Mouse (Mus musculus): ENCODE measurements around the gene Kif5c. TPM values are rescaled to one million over a fixed set of nuclear protein-coding genes. Genes with fewer than 3 reads are reported as not detected.

Gene Kif5c
- total RNA-seq, 2 experiments from 2014 or later: 567 to 594 TPM

DNA sequence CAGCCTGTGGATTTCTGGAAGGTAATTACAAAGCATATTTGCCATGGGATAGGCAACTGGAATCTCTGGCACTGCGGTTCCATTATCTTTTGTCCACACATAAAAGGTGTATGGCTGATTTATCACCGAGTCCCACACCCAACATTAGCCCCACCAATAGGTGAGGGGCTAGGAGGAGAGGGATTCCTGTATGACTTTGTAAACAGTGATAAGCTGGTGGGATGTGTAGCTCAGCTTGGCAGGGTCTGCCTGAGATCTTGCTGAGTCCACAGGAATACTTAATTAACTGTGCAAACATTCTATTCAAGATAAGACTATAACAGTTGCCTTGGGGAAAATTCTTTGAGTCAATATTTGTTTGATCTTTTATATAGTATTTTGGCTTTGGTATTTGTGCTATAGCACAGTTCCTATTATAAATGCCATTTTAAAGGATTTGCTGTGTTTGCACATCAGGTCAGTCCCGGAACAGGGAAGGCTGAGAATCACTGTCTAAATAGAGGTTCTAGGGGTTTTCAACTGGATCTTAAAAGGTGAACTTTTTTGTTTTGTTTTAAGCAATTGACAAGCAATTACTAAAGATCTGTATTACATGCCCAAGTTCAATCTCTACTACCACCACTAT is 196.7 kb downstream of the Kif5c start:
- no peak for DNase-seq (ENCODE audit: extremely low spot score in 1 of 2, low spot score in 2 of 2)
- intact Hi-C loops (cut with DNase I): no loop called here
- Histone ChIP-seq H3K27ac (no peak overlapping the region), H3K4me3 (no peak overlapping the region)
- TF ChIP-seq CTCF (IDR thresholded peaks at IDR 0.05): no peak

DNA sequence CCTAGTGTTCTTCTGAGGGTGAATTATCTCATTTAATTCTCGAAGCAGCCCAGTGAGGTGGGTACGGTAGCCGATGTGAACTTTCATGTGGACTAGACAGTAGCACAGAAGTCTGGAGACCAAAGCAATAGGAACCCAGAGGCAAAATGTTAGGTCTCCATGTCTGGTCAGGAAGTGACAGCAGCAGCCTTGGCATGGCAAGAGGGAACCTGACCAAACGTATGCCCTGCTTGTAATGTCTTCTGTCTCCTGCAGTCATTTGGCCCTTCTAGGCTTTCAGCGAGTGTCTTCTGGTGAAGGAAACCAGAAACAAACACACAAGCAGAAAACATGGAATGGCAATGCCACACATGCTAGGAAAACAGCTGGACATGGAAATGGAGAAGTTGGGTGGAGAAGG is 197.5 kb downstream of the Kif5c start:
- no peak overlapping the region for H3K27ac ChIP-seq
- H3K4me3 ChIP-seq: no peak overlapping the region
- DNase-seq (ENCODE audit: extremely low spot score in 1 of 2, low spot score in 2 of 2): no peak
- intact Hi-C loops (cut with DNase I): no loop called here
- TF ChIP-seq CTCF (IDR thresholded peaks at IDR 0.05): no peak

GRCm38 (mm10) chr2:49817151-49817550 is 198.1 kb downstream of the Kif5c start:
- no peak for TF ChIP-seq CTCF (IDR thresholded peaks at IDR 0.05)
- intact Hi-C loops (cut with DNase I): no loop called here
- DNase-seq (ENCODE audit: extremely low spot score in 1 of 2, low spot score in 2 of 2): no peak

GRCm38 (mm10) chr2:49818126-49818525 is 199.0 kb downstream of the Kif5c start:
- DNase-seq (ENCODE audit: extremely low spot score in 1 of 2, low spot score in 2 of 2): no peak
- intact Hi-C loops (cut with DNase I): no loop called here
- no peak for TF ChIP-seq CTCF (IDR thresholded peaks at IDR 0.05)
- no peak overlapping the region for H3K27ac ChIP-seq
- H3K4me3 ChIP-seq: no peak overlapping the region

More at GRCm38 (mm10) chr2:49817151-49817550, 198.1 kb downstream of the Kif5c start:
- Histone ChIP-seq H3K4me3 (no peak overlapping the region), H3K27ac (no peak overlapping the region)

DNA sequence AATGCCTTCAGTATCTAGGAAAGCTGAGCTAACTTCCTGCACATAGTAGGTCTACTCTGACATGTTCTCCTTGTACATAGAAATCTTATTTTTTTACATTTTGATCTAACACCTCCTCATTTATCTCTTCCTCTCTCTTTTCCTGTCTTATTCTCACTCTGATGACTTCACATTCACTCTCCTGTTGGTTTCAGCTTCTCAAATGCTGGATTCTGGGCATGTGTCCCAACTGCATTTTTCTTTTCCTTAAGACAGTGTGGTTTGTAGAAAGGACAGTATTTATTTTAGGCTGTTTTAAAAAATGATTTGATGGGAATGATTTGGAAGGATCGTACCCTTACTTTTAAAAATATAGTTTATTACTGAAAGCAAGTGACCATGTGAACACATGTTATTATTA is 203.2 kb downstream of the Kif5c start:
- DNase-seq (ENCODE audit: extremely low spot score in 1 of 2, low spot score in 2 of 2): no peak
- TF ChIP-seq CTCF (IDR thresholded peaks at IDR 0.05): no peak
- no peak overlapping the region for H3K27ac ChIP-seq
- no peak overlapping the region for H3K4me3 ChIP-seq
- intact Hi-C loops (cut with DNase I): no loop called here

Other genes with a start within 250 kb of the Kif5c start
- 10 to 100 TPM; 56.7 to 61.6 TPM for gene Epc2, start 167.8 kb upstream of the Kif5c start, total RNA-seq (2021)
- gene Lypd6b, start 168.4 kb downstream of the Kif5c start, total RNA-seq (2021): 1 to 10 TPM; 6.3 to 7.4 TPM